Mouse (Mus musculus) small intestine, adult 2 months (tissue): ENCODE measurements around the gene Dab1. TPM values are rescaled to one million over a fixed set of nuclear protein-coding genes. Genes with fewer than 3 reads are reported as not detected.

Experiments used
- H3K27ac ChIP-seq: fragments of 200-500 bp; 2 replicates; pipeline ENCODE4 v1.5.1; 2012; ENCODE audit warnings: low read depth, low read length, control low read depth, inconsistent platforms; ENCODE audit not compliant: insufficient read depth
- H3K27me3 ChIP-seq: fragments of 200-500 bp; 2 replicates; pipeline ENCODE4 v1.6.1; 2012; ENCODE audit warnings: mild to moderate bottlenecking, moderate library complexity, low read length, inconsistent platforms; ENCODE audit not compliant: control insufficient read depth, insufficient read depth
- H3K36me3 ChIP-seq: fragments of 200-500 bp; 2 replicates; pipeline ENCODE4 v1.6.1; 2012; ENCODE audit warnings: mild to moderate bottlenecking, low read length, control low read depth, inconsistent platforms; ENCODE audit not compliant: control insufficient read depth, insufficient read depth
- H3K4me1 ChIP-seq: fragments of 200-500 bp; 2 replicates; pipeline ENCODE4 v1.6.1; 2012; ENCODE audit warnings: low read length, inconsistent platforms, mixed read lengths; ENCODE audit not compliant: control insufficient read depth, insufficient read depth, insufficient read length
- H3K4me3 ChIP-seq: fragments of 200-500 bp; 2 replicates; pipeline ENCODE4 v1.5.1; 2012; ENCODE audit warnings: low read depth, mild to moderate bottlenecking, control low read depth, inconsistent platforms, low read length, moderate library complexity
- CTCF ChIP-seq: fragments of 200-500 bp; IDR thresholded peaks from 2 replicates; pipeline ENCODE4 v1.5.1; 2012; ENCODE audit warnings: low read depth, mild to moderate bottlenecking, control low read depth, inconsistent platforms, low read length, moderate library complexity, mixed read lengths; ENCODE audit not compliant: insufficient replicate concordance, insufficient read length; ENCODE audit errors: extremely low read depth
- POLR2A ChIP-seq: fragments of 200-500 bp; IDR thresholded peaks from 2 replicates; pipeline ENCODE4 v1.6.1; 2012; ENCODE audit warnings: low read depth, mild to moderate bottlenecking, control low read depth, inconsistent platforms, low read length, moderate library complexity
- WGBS: fragments of 180-500 bp; shearing (Covaris S2); methylation state at CpG from one replicate; pipeline ENCODE4 v1.1.7; 2018; 5-methylcytosine and 5-hydroxymethylcytosine counted together
- polyA plus RNA-seq: library from polyadenylated mRNA; depleted of rRNA; stranded (reverse); fragments of >200 nt; gene quantifications from 2 replicates; pipeline ENCODE4 v1.2.3, GENCODE M21; 2012

The Dab1 gene
- polyA plus RNA-seq, 1 experiment: 57.9 TPM

DNA sequence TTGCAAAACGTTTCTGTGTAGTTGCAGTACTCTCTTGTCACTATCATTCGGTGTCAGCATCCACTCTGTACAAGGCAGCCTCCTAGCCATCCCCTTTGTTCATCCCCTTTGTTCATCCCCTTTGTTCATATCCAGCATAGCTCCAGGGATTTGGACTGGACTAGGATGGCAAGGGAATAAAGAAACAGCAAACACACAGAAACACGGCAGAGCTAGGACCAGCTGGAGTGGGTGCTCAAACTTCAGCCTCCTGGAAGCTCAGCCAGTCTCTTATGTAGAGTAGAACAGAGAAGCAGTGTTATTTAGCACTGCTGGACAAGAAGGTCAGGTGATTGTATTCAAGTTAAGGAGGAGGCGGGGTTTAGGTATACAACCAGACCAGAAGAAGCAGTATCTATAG is 853.8 kb downstream of the Dab1 start:
- TF ChIP-seq CTCF (no peak), POLR2A (no peak)
- no peak overlapping the region for H3K4me3 ChIP-seq
- WGBS: 70% methylated on average over 4 of the region's 4 CpGs
- H3K27ac ChIP-seq: no peak overlapping the region
- no peaks in the 10 kb centered on the region for H3K36me3 ChIP-seq
- no peaks in the 10 kb centered on the region for H3K27me3 ChIP-seq
- no peaks in the 10 kb centered on the region for H3K4me1 ChIP-seq

GRCm38 (mm10) chr4:104476841-104477240 is 857.7 kb downstream of the Dab1 start:
- no peaks in the 10 kb centered on the region for H3K27me3 ChIP-seq
- no peak for TF ChIP-seq POLR2A
- no peak for TF ChIP-seq CTCF
- no peaks in the 10 kb centered on the region for H3K4me1 ChIP-seq
- no peak overlapping the region for H3K4me3 ChIP-seq
- H3K27ac ChIP-seq: no peak overlapping the region
- H3K36me3 ChIP-seq: 0 out of 2 replicates have a peak, but pooled peaks cover 2% of the 10 kb centered on the region
- 87% methylated on average over 7 of the region's 7 CpGs for WGBS

- H3K36me3 ChIP-seq: 0 out of 2 replicates have a peak, but pooled peaks cover 5% of the 10 kb centered on the region
- no peaks in the 10 kb centered on the region for H3K27me3 ChIP-seq
- no peak overlapping the region for H3K27ac ChIP-seq
- no peaks in the 10 kb centered on the region; the same call in 1 of the 2 replicates for H3K4me1 ChIP-seq
- H3K4me3 ChIP-seq: no peak overlapping the region
- TF ChIP-seq POLR2A (no peak), CTCF (no peak)
- 86% methylated on average over 1 of the region's 1 CpGs for WGBS
These were observed 864.8 kb downstream of the Dab1 start for GRCm38 (mm10) chr4:104483948-104484347.

DNA sequence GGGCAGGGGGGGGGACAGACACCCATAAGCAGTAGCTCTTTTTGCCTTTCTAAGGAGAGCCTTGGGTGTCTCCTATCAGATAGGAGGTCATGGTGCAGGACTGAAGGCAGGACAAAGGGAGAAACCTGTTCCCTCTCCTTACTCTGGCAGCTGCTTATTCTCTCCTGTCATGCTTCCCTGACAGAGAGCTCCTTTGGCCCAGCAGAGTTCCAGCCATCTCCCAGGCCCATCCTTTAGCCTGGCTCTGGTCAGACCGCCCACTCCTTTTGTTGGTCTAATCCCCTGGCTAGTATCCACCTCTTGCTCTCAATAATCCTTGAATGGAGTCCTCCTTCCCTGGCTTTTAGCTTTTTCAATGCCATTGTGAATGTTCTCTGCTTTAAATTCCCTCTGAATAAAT is 878.1 kb downstream of the Dab1 start:
- Histone ChIP-seq H3K27me3 (no peaks in the 10 kb centered on the region), H3K4me1 (peaks cover 26% of the 10 kb centered on the region), H3K27ac (peak overlapping the region; percentile 76), H3K4me3 (no peak overlapping the region), H3K36me3 (no peaks in the 10 kb centered on the region)
- WGBS: 100% methylated on average over 1 of the region's 1 CpGs
- no peak for TF ChIP-seq CTCF
- TF ChIP-seq POLR2A: no peak

GRCm38 (mm10) chr4:104500112-104500511 is 881.0 kb downstream of the Dab1 start:
- WGBS: 64% methylated on average over 2 of the region's 2 CpGs
- Histone ChIP-seq H3K36me3 (no peaks in the 10 kb centered on the region), H3K4me1 (peaks cover 27% of the 10 kb centered on the region), H3K27me3 (no peaks in the 10 kb centered on the region), H3K27ac (no peak overlapping the region), H3K4me3 (no peak overlapping the region)
- TF ChIP-seq CTCF (no peak), POLR2A (no peak)

DNA sequence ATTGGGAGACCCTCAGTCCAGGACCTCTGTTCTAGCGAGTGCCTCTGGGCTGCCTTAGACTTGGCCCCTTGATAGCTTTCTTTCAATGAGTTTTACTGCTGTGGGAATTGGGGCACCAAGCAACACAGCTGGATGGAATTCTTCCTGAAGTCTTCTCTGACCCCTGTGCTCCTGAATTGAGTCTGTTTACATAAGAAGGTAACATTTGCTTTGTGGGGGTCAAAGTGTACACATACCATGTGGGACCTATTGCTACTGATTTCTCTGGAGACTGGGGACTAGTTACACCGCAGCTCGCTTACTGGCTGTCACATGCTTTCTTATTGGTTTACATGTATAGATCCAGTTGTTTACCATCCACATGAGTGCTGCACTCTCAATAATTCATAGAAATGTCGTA is 881.5 kb downstream of the Dab1 start:
- Histone ChIP-seq H3K4me1 (peaks cover 28% of the 10 kb centered on the region), H3K36me3 (no peaks in the 10 kb centered on the region), H3K27me3 (no peaks in the 10 kb centered on the region), H3K4me3 (no peak overlapping the region), H3K27ac (no peak overlapping the region)
- TF ChIP-seq POLR2A (no peak), CTCF (no peak)
- 24% methylated on average over 4 of the region's 4 CpGs for WGBS

DNA sequence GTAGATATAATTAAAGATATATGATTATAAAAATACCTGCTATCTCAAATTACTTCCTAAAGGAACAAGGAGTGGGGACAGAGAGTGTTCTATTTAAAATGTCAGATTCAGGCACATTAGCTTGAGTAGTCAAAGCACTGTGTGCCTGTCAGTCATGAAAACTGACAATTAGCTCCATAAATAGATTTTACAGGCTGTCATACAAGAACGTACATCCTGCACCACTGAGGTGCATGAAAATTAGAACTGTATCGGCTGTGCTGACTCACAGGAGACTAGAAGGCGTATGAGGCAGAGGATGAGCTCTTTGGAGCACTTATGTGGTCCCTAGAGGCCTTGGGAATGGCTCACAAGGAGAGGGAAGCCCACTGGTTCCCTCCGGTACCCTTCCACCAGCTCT is 882.1 kb downstream of the Dab1 start:
- no peak overlapping the region for H3K4me3 ChIP-seq
- H3K27ac ChIP-seq: peak overlapping the region; percentile 17; the same call in 1 of the 2 replicates
- WGBS: 25% methylated on average over 4 of the region's 4 CpGs
- H3K4me1 ChIP-seq: peaks cover 26% of the 10 kb centered on the region
- no peaks in the 10 kb centered on the region for H3K36me3 ChIP-seq
- TF ChIP-seq CTCF (no peak), POLR2A (no peak)
- no peaks in the 10 kb centered on the region for H3K27me3 ChIP-seq
